Mouse (Mus musculus): ENCODE data around the gene Lrrc1. TPM values are rescaled to one million over a fixed set of nuclear protein-coding genes. Genes with fewer than 3 reads are reported as not detected.

Gene Lrrc1
- polyA plus RNA-seq, 1 experiment from 2014 or later, result 22.1 TPM

GRCm38 (mm10) chr9:77499084-77499483, 45.6 kb downstream of the Lrrc1 start:
- Histone ChIP-seq H3K4me2 (ENCODE audit: low read length) (no peak overlapping the region), H3K36me3 (ENCODE audit: insufficient read depth, low read length) (no peaks in the 10 kb centered on the region), H3K9ac (ENCODE audit: low read depth, low read length) (no peak overlapping the region), H3K4me1 (replicated peaks; ENCODE audit: insufficient read depth, low read length) (no peaks in the 10 kb centered on the region; the same call in 1 of the 2 replicates), H3K27ac (no peak overlapping the region), H3K27me3 (ENCODE audit: insufficient read depth, low read length) (no peaks in the 10 kb centered on the region), H3K4me3 (replicated peaks; ENCODE audit: low read depth, low read length) (no peak overlapping the region), H3K9me3 (replicated peaks; ENCODE audit: low read length) (no peaks in the 10 kb centered on the region)
- DNase-seq (ENCODE audit: low spot score) (no peak), ATAC-seq (replicated peaks; ENCODE audit: low FRiP score, low read depth) (no peak)
- no peak for TF ChIP-seq CTCF (IDR thresholded peaks at IDR 0.05; ENCODE audit: low read depth)
- 93% methylated on average over 6 of the region's 6 CpGs for WGBS

DNA sequence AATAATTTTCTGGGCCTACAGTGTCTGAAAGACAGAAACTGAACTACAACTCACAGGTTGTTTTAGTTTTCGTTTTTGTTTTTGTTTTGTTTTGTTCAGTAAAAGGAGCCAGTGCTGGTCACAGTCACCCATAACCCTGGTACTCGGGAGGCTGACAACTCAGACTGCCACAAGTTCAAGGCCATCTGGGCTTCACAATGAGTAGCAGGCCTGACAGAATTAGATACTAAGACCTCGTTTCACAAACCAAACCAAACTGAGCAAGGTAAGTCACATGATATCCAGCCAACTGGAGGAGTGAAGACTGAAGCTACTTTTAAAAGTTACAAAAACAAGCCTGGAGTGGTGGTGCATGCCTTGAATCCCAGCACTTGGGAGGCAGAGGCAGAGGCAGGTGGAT, 46.3 kb downstream of the Lrrc1 start:
- Histone ChIP-seq H3K36me3 (ENCODE audit: insufficient read depth, low read length) (no peaks in the 10 kb centered on the region), H3K27ac (no peak overlapping the region), H3K27me3 (ENCODE audit: insufficient read depth, low read length) (no peaks in the 10 kb centered on the region), H3K9me3 (replicated peaks; ENCODE audit: low read length) (no peaks in the 10 kb centered on the region), H3K4me3 (replicated peaks; ENCODE audit: low read depth, low read length) (no peak overlapping the region), H3K4me2 (ENCODE audit: low read length) (no peak overlapping the region), H3K4me1 (replicated peaks; ENCODE audit: insufficient read depth, low read length) (no peaks in the 10 kb centered on the region; the same call in 1 of the 2 replicates), H3K9ac (ENCODE audit: low read depth, low read length) (no peak overlapping the region)
- TF ChIP-seq CTCF (IDR thresholded peaks at IDR 0.05; ENCODE audit: low read depth), result no peak
- WGBS, result 61% methylated on average over 3 of the region's 3 CpGs
- ATAC-seq (replicated peaks; ENCODE audit: low FRiP score, low read depth) (no peak), DNase-seq (ENCODE audit: low spot score) (no peak)

GRCm38 (mm10) chr9:77497173-77497572, 47.5 kb downstream of the Lrrc1 start:
- no peak overlapping the region for H3K4me2 ChIP-seq (ENCODE audit: low read length)
- TF ChIP-seq CTCF (IDR thresholded peaks at IDR 0.05; ENCODE audit: low read depth), result no peak
- H3K4me3 ChIP-seq (replicated peaks; ENCODE audit: low read depth, low read length), result no peak overlapping the region
- no peaks in the 10 kb centered on the region; the same call in 1 of the 2 replicates for H3K4me1 ChIP-seq (replicated peaks; ENCODE audit: insufficient read depth, low read length)
- H3K27me3 ChIP-seq (ENCODE audit: insufficient read depth, low read length), result no peaks in the 10 kb centered on the region
- H3K36me3 ChIP-seq (ENCODE audit: insufficient read depth, low read length), result no peaks in the 10 kb centered on the region
- no peak overlapping the region for H3K9ac ChIP-seq (ENCODE audit: low read depth, low read length)
- DNase-seq (ENCODE audit: low spot score) (no peak), ATAC-seq (replicated peaks; ENCODE audit: low FRiP score, low read depth) (no peak)
- H3K9me3 ChIP-seq (replicated peaks; ENCODE audit: low read length), result no peaks in the 10 kb centered on the region
- 58% methylated on average over 6 of the region's 6 CpGs for WGBS
- H3K27ac ChIP-seq, result no peak overlapping the region

DNA sequence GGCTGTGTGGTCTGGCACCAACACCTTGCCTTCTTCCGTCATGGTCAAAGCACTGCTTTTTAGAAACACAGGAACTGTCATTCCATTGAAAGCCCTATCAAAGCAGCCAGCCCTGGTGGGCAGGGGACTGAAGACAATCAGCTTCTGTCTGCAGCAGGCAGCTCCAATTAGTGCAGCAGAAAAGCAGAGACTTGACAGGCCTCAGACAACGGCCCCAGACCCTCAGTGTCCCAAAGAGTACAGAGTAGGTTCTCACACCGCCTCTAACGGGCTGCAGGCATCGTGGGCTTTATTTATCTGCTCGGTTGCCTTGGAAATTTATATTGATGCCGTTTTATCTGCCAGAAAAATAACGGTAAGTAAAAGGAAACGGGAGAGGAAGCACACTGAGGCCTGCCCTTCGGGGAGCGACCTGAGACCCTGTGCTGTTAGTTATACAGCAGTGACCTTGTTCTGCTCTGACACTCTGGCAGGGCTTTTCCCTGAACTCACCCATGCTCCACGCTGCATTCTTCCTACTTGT, 48.1 kb downstream of the Lrrc1 start:
- DNase-seq (ENCODE audit: low spot score), result no peak
- TF ChIP-seq CTCF (IDR thresholded peaks at IDR 0.05; ENCODE audit: low read depth), result no peak
- no peak for ATAC-seq (replicated peaks; ENCODE audit: low FRiP score, low read depth)

GRCm38 (mm10) chr9:77494307-77494706, 50.4 kb downstream of the Lrrc1 start:
- DNase-seq (ENCODE audit: low spot score) (no peak), ATAC-seq (replicated peaks; ENCODE audit: low FRiP score, low read depth) (no peak)
- no peak for TF ChIP-seq CTCF (IDR thresholded peaks at IDR 0.05; ENCODE audit: low read depth)
- WGBS, result 85% methylated on average over 7 of the region's 7 CpGs
- no peaks in the 10 kb centered on the region; the same call in 1 of the 2 replicates for H3K4me1 ChIP-seq (replicated peaks; ENCODE audit: insufficient read depth, low read length)
- H3K27ac ChIP-seq, result no peak overlapping the region
- no peak overlapping the region for H3K4me2 ChIP-seq (ENCODE audit: low read length)
- no peaks in the 10 kb centered on the region for H3K36me3 ChIP-seq (ENCODE audit: insufficient read depth, low read length)
- no peaks in the 10 kb centered on the region for H3K9me3 ChIP-seq (replicated peaks; ENCODE audit: low read length)
- no peak overlapping the region for H3K4me3 ChIP-seq (replicated peaks; ENCODE audit: low read depth, low read length)
- no peaks in the 10 kb centered on the region for H3K27me3 ChIP-seq (ENCODE audit: insufficient read depth, low read length)
- no peak overlapping the region for H3K9ac ChIP-seq (ENCODE audit: low read depth, low read length)

More for the DNA sequence above, 48.1 kb downstream of the Lrrc1 start:
- H3K4me2 ChIP-seq (ENCODE audit: low read length), result no peak overlapping the region
- H3K4me1 ChIP-seq (replicated peaks; ENCODE audit: insufficient read depth, low read length), result no peaks in the 10 kb centered on the region; the same call in 1 of the 2 replicates
- H3K9ac ChIP-seq (ENCODE audit: low read depth, low read length), result no peak overlapping the region
- H3K9me3 ChIP-seq (replicated peaks; ENCODE audit: low read length), result no peaks in the 10 kb centered on the region
- no peaks in the 10 kb centered on the region for H3K36me3 ChIP-seq (ENCODE audit: insufficient read depth, low read length)
- 32% methylated on average over 12 of the region's 12 CpGs for WGBS
- no peak overlapping the region for H3K4me3 ChIP-seq (replicated peaks; ENCODE audit: low read depth, low read length)
- H3K27ac ChIP-seq, result no peak overlapping the region
- no peaks in the 10 kb centered on the region for H3K27me3 ChIP-seq (ENCODE audit: insufficient read depth, low read length)

GRCm38 (mm10) chr9:77488611-77489010, 56.1 kb downstream of the Lrrc1 start:
- no peaks in the 10 kb centered on the region for H3K36me3 ChIP-seq (ENCODE audit: insufficient read depth, low read length)
- no peak overlapping the region for H3K4me2 ChIP-seq (ENCODE audit: low read length)
- ATAC-seq (replicated peaks; ENCODE audit: low FRiP score, low read depth) (no peak), DNase-seq (ENCODE audit: low spot score) (no peak)
- H3K9me3 ChIP-seq (replicated peaks; ENCODE audit: low read length), result no peaks in the 10 kb centered on the region
- no peaks in the 10 kb centered on the region for H3K4me1 ChIP-seq (replicated peaks; ENCODE audit: insufficient read depth, low read length)
- TF ChIP-seq CTCF (IDR thresholded peaks at IDR 0.05; ENCODE audit: low read depth), result no peak
- 89% methylated on average over 11 of the region's 11 CpGs for WGBS
- no peak overlapping the region for H3K9ac ChIP-seq (ENCODE audit: low read depth, low read length)
- H3K27ac ChIP-seq, result no peak overlapping the region
- H3K4me3 ChIP-seq (replicated peaks; ENCODE audit: low read depth, low read length), result no peak overlapping the region
- H3K27me3 ChIP-seq (ENCODE audit: insufficient read depth, low read length), result no peaks in the 10 kb centered on the region

DNA sequence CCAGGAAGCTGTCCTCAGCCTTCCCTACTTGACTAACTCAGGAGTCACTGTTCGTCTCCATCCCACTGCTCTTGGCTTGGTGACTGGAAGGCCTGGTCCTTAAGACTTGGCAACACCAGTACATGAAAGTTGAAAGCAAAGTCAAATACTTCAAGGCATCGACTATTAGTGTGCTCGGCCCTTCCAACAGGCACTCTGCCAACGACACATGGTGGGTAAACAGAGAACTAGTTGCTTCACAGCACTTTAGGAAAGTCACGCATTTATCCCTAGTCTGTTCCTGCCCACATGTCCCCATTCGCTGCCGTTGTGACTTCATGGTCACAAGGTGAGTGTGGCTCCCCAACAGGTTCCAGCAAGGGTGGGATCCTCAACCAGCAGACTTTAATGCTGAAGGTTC, 57.2 kb downstream of the Lrrc1 start:
- DNase-seq (ENCODE audit: low spot score) (no peak), ATAC-seq (replicated peaks; ENCODE audit: low FRiP score, low read depth) (no peak)
- no peak for TF ChIP-seq CTCF (IDR thresholded peaks at IDR 0.05; ENCODE audit: low read depth)
- no peaks in the 10 kb centered on the region for H3K4me1 ChIP-seq (replicated peaks; ENCODE audit: insufficient read depth, low read length)
- H3K4me3 ChIP-seq (replicated peaks; ENCODE audit: low read depth, low read length), result no peak overlapping the region
- H3K27ac ChIP-seq, result no peak overlapping the region
- H3K4me2 ChIP-seq (ENCODE audit: low read length), result no peak overlapping the region
- WGBS, result 85% methylated on average over 7 of the region's 7 CpGs
- no peaks in the 10 kb centered on the region for H3K36me3 ChIP-seq (ENCODE audit: insufficient read depth, low read length)
- H3K9me3 ChIP-seq (replicated peaks; ENCODE audit: low read length), result no peaks in the 10 kb centered on the region
- no peaks in the 10 kb centered on the region for H3K27me3 ChIP-seq (ENCODE audit: insufficient read depth, low read length)
- no peak overlapping the region for H3K9ac ChIP-seq (ENCODE audit: low read depth, low read length)

Data from kidney, postnatal 0 days (tissue).